Mouse (Mus musculus): ENCODE data around the gene Mip. TPM values are rescaled to one million over a fixed set of nuclear protein-coding genes. Genes with fewer than 3 reads are reported as not detected.
"Not testable (repeated sequence)": the region's sequence is repeated elsewhere in the genome, so short reads cannot be mapped to it uniquely, and the experiment has no call there.

Gene Mip
- polyA plus RNA-seq, 1 experiment from 2014 or later = not detected

DNA sequence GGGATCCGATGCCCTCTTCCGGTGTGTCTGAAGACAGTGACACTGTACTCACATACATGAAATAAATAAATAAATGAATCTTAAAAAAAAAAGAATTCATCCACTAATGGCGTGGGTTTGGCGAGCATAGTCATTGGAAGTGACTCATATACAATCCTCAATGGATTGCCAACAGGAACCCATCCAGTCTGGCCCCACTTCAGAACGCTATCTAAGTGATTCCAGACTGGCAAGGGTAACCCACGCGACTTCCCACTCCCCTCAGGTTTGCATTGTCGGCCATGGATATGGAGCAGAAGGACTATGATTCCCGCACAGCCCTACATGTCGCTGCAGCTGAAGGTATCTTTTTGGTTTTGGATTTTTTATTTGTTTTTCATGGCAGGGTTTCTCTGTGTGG, 17.3 kb upstream of the Mip start:
- H3K4me3 ChIP-seq (ENCODE audit: low read depth, low read length) = no peak overlapping the region
- H3K27me3 ChIP-seq (ENCODE audit: control insufficient read depth, insufficient read depth, low read length) = peaks cover 1% of the 10 kb centered on the region; the same call in 1 of the 2 replicates
- no peak overlapping the region for H3K9ac ChIP-seq (ENCODE audit: low read depth, low read length)
- no peak overlapping the region for H3K27ac ChIP-seq (ENCODE audit: low read depth, low read length)
- H3K4me1 ChIP-seq (ENCODE audit: control insufficient read depth, insufficient read depth, low read length) = peaks cover 9% of the 10 kb centered on the region; the same call in 1 of the 2 replicates
- no peak for ATAC-seq (replicated peaks; ENCODE audit: insufficient number of reproducible peaks, low FRiP score, low TSS enrichment)
- H3K36me3 ChIP-seq (ENCODE audit: control insufficient read depth, insufficient read depth, low read length) = no peaks in the 10 kb centered on the region
- 90% methylated on average over 10 of the region's 10 CpGs for WGBS (ENCODE audit: insufficient replicate concordance)
- no peaks in the 10 kb centered on the region for H3K9me3 ChIP-seq (replicated peaks; ENCODE audit: control insufficient read depth, low read length)
- no peak overlapping the region for H3K4me2 ChIP-seq

DNA sequence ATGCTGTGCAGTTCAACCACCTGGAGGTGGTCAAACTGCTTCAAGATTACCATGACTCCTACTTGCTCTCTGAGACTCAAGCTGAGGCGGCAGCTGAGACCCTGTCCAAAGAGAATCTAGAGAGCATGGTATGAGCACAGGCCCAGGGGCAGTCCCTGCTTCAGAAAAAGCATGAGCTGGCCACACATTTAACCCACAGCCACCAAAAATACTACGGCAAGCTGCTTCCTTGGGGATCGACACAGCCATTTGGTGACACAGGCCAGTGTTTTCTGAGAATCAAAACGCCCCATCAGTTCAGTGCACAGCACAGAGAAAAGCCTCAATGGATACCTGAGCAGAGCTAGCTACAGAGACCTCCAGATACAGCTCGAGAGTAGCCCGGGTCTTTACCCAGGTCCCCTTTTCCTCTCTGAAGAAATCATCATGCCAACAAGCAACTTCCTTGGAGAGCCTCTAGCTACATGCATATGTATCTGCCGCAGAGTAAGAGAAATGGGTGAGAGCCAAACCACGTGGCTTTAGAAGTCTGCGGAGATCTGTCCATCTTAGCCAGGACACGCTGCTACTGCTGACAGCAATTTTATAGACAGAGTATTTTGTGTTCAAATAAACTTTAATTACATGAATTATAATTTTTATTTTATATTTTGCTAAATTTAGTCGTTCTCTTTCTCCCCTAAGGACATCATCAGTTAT, 16.2 kb upstream of the Mip start:
- Histone ChIP-seq H3K4me2 (no peak overlapping the region), H3K36me3 (ENCODE audit: control insufficient read depth, insufficient read depth, low read length) (no peaks in the 10 kb centered on the region), H3K4me3 (ENCODE audit: low read depth, low read length) (no peak overlapping the region), H3K9me3 (replicated peaks; ENCODE audit: control insufficient read depth, low read length) (no peaks in the 10 kb centered on the region), H3K4me1 (ENCODE audit: control insufficient read depth, insufficient read depth, low read length) (peaks cover 9% of the 10 kb centered on the region; the same call in 1 of the 2 replicates), H3K27me3 (ENCODE audit: control insufficient read depth, insufficient read depth, low read length) (peaks cover 6% of the 10 kb centered on the region; the same call in 1 of the 2 replicates), H3K9ac (ENCODE audit: low read depth, low read length) (no peak overlapping the region), H3K27ac (ENCODE audit: low read depth, low read length) (no peak overlapping the region)
- no peak for ATAC-seq (replicated peaks; ENCODE audit: insufficient number of reproducible peaks, low FRiP score, low TSS enrichment)
- 88% methylated on average over 11 of the region's 11 CpGs for WGBS (ENCODE audit: insufficient replicate concordance)

DNA sequence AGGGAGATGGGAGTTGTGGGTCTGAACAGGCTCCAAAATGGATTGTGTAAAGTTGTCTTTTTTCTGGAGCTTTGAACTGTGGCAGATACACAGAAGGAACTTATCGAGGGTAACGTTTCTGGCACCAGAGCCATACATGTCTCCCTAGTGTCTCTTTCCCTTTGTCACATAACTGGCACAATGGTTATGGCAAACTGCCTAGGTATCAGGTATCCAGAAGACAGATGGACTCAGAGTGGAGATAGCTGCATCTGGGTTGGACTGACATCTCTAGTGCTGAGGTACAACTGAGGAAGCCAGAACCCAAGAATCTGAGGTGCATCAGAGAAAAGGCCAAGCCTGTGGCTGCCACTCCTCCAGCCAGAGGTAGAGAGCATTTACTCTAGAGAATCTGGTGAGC, 15.5 kb upstream of the Mip start:
- no peak overlapping the region; the same call in 1 of the 2 replicates for H3K4me2 ChIP-seq
- H3K4me3 ChIP-seq (ENCODE audit: low read depth, low read length) = no peak overlapping the region
- H3K27me3 ChIP-seq (ENCODE audit: control insufficient read depth, insufficient read depth, low read length) = peaks cover 6% of the 10 kb centered on the region; the same call in 1 of the 2 replicates
- H3K27ac ChIP-seq (ENCODE audit: low read depth, low read length) = no peak overlapping the region
- no peaks in the 10 kb centered on the region for H3K9me3 ChIP-seq (replicated peaks; ENCODE audit: control insufficient read depth, low read length)
- H3K4me1 ChIP-seq (ENCODE audit: control insufficient read depth, insufficient read depth, low read length) = peaks cover 9% of the 10 kb centered on the region; the same call in 1 of the 2 replicates
- 95% methylated on average over 2 of the region's 2 CpGs for whole genome bisulfite sequencing (ENCODE audit: insufficient replicate concordance)
- no peak overlapping the region for H3K9ac ChIP-seq (ENCODE audit: low read depth, low read length)
- no peaks in the 10 kb centered on the region for H3K36me3 ChIP-seq (ENCODE audit: control insufficient read depth, insufficient read depth, low read length)
- no peak for ATAC-seq (replicated peaks; ENCODE audit: insufficient number of reproducible peaks, low FRiP score, low TSS enrichment)

DNA sequence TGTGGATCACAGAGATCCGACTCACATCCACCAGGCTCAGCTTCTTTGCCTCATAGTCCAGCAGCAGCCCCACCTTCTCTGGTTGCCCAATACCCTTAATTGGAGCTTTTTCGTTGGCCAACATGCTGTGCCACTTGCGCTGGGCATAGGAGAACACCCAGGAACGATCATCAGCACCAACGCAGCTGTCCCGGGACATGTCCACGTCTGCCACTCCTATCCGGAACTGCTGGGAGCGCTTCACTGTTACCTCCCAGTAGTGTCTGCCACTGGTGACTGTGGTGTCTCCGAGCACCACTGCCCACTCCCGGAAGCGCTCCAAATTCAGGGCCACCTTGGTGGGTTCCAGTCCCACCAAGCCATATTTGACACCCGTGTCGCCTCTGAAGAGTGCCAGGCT, 14.7 kb upstream of the Mip start:
- Histone ChIP-seq H3K27me3 (ENCODE audit: control insufficient read depth, insufficient read depth, low read length) (peaks cover 6% of the 10 kb centered on the region; the same call in 1 of the 2 replicates), H3K9me3 (replicated peaks; ENCODE audit: control insufficient read depth, low read length) (no peaks in the 10 kb centered on the region), H3K4me2 (peak overlapping the region; percentile 96), H3K36me3 (ENCODE audit: control insufficient read depth, insufficient read depth, low read length) (no peaks in the 10 kb centered on the region), H3K4me1 (ENCODE audit: control insufficient read depth, insufficient read depth, low read length) (peaks cover 9% of the 10 kb centered on the region; the same call in 1 of the 2 replicates), H3K9ac (ENCODE audit: low read depth, low read length) (peak overlapping the region; percentile 82), H3K27ac (ENCODE audit: low read depth, low read length) (no peak overlapping the region), H3K4me3 (ENCODE audit: low read depth, low read length) (peak overlapping the region; percentile 76)
- no peak for ATAC-seq (replicated peaks; ENCODE audit: insufficient number of reproducible peaks, low FRiP score, low TSS enrichment)
- 25% methylated on average over 14 of the region's 14 CpGs for WGBS (ENCODE audit: insufficient replicate concordance)

DNA sequence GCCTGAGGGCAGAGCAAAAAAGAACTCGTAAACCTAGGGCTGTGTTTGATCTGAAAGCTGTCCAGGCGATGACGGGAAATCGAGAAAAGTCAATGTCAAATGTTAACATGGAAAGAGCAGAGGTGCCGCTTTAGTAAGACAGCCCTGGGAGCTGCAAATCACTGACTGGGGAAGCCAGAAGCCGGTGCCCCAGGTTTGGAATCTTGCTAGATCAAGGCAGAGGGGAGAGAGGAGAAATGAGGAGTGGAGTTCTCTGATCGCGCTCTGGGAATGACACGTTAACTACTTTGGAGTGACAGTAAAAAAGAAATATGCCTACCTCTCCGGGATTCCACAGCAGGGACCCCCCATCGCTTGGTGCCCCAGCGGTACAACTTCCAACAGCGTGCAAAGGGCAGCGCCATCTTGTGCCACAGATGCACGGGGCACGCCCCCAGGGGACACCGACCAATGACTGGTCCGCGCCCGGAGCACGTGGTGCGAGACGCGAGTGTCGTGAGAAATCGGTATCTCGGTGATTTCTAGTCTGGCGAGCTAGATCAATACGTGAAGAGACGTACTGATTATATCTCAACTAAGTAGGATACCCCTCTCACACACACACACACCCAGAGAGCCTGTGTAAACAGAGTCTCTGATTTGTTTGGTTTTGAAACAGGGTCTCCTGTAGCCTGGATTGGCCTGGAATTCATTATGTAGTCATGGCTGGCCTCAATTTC, 14.1 kb upstream of the Mip start, which contains the start of gene Spryd4:
TSS of gene Spryd4 (minus strand) at position 418 of the 719 bp plus-strand sequence.
- H3K4me1 ChIP-seq (ENCODE audit: control insufficient read depth, insufficient read depth, low read length) = peaks cover 9% of the 10 kb centered on the region; the same call in 1 of the 2 replicates
- H3K4me3 ChIP-seq (ENCODE audit: low read depth, low read length) = peak within 1 kb of the TSS; percentile 76
- no peaks in the 10 kb centered on the region for H3K9me3 ChIP-seq (replicated peaks; ENCODE audit: control insufficient read depth, low read length)
- H3K27ac ChIP-seq (ENCODE audit: low read depth, low read length) = peak within 1 kb of the TSS; percentile 35; the same call in 1 of the 2 replicates
- H3K36me3 ChIP-seq (ENCODE audit: control insufficient read depth, insufficient read depth, low read length) = no peaks in the 10 kb centered on the region
- H3K4me2 ChIP-seq = peak within 1 kb of the TSS; percentile 96
- under 1% methylated on average over 30 of the region's 30 CpGs for whole genome bisulfite sequencing (ENCODE audit: insufficient replicate concordance)
- peaks cover 6% of the 10 kb centered on the region; the same call in 1 of the 2 replicates for H3K27me3 ChIP-seq (ENCODE audit: control insufficient read depth, insufficient read depth, low read length)
- peak; percentile 91 for ATAC-seq (replicated peaks; ENCODE audit: insufficient number of reproducible peaks, low FRiP score, low TSS enrichment)
- H3K9ac ChIP-seq (ENCODE audit: low read depth, low read length) = peak within 1 kb of the TSS; percentile 82

DNA sequence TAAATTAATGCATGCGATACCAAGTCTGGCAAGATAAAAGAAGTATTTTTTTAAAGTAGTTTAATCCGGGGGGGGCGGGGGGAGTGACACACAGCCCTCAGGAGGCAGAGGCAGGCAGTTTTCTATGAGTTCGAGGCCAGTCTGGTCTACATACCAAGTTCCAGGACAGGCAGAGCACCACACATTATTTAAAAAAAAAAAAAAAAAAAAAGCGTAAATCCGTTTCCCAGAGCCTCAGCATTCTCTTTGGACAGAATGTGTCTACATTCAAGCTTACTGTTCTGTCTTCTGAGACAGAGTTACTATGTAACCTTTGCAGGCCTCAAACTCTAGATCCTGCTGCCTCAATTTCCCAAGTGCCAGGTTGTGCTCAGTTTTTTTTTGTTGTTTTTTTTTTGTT, 13.5 kb upstream of the Mip start:
- Histone ChIP-seq H3K4me2 (peak overlapping the region; percentile 96), H3K27me3 (ENCODE audit: control insufficient read depth, insufficient read depth, low read length) (peaks cover 6% of the 10 kb centered on the region; the same call in 1 of the 2 replicates), H3K4me1 (ENCODE audit: control insufficient read depth, insufficient read depth, low read length) (peaks cover 9% of the 10 kb centered on the region; the same call in 1 of the 2 replicates), H3K27ac (ENCODE audit: low read depth, low read length) (peak overlapping the region; percentile 35; the same call in 1 of the 2 replicates), H3K36me3 (ENCODE audit: control insufficient read depth, insufficient read depth, low read length) (no peaks in the 10 kb centered on the region), H3K4me3 (ENCODE audit: low read depth, low read length) (peak overlapping the region; percentile 76), H3K9ac (ENCODE audit: low read depth, low read length) (peak overlapping the region; percentile 82; the same call in 1 of the 2 replicates), H3K9me3 (replicated peaks; ENCODE audit: control insufficient read depth, low read length) (no peaks in the 10 kb centered on the region)
- ATAC-seq (replicated peaks; ENCODE audit: insufficient number of reproducible peaks, low FRiP score, low TSS enrichment) = no peak
- 37% methylated on average over 6 of the region's 6 CpGs for WGBS (ENCODE audit: insufficient replicate concordance)

DNA sequence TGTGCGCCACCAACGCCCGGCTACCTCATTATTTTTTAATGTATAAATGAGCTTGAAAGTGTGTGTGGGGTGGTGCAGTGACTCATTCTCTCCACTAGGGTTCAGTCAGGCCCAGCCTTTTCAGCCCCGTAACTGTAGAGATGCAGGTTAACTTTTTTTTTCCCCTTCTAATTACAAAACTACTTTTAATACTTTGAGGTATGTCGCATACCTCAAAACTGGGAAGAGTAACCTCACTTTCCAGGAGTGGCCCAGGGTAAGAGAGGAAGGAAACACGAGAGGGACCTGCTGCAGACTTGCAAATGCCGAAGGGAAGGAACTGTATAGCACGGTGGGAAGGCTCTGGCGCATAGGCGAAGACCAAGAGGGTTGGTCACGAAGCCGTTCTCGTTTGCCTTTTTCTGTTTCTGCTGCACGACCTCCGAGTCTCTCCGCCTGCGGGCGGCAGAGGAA, 12.7 kb upstream of the Mip start:
- ATAC-seq (replicated peaks; ENCODE audit: insufficient number of reproducible peaks, low FRiP score, low TSS enrichment) = peak; percentile 36; the same call in 1 of the 2 replicates
- Histone ChIP-seq H3K9ac (ENCODE audit: low read depth, low read length) (peak overlapping the region; percentile 66), H3K4me3 (ENCODE audit: low read depth, low read length) (peak overlapping the region; percentile 33), H3K27ac (ENCODE audit: low read depth, low read length) (no peak overlapping the region), H3K9me3 (replicated peaks; ENCODE audit: control insufficient read depth, low read length) (no peaks in the 10 kb centered on the region), H3K4me2 (peak overlapping the region; percentile 65), H3K36me3 (ENCODE audit: control insufficient read depth, insufficient read depth, low read length) (no peaks in the 10 kb centered on the region), H3K27me3 (ENCODE audit: control insufficient read depth, insufficient read depth, low read length) (peaks cover 6% of the 10 kb centered on the region; the same call in 1 of the 2 replicates), H3K4me1 (ENCODE audit: control insufficient read depth, insufficient read depth, low read length) (peaks cover 9% of the 10 kb centered on the region; the same call in 1 of the 2 replicates)
- 2% methylated on average over 18 of the region's 18 CpGs for WGBS (ENCODE audit: insufficient replicate concordance)

DNA sequence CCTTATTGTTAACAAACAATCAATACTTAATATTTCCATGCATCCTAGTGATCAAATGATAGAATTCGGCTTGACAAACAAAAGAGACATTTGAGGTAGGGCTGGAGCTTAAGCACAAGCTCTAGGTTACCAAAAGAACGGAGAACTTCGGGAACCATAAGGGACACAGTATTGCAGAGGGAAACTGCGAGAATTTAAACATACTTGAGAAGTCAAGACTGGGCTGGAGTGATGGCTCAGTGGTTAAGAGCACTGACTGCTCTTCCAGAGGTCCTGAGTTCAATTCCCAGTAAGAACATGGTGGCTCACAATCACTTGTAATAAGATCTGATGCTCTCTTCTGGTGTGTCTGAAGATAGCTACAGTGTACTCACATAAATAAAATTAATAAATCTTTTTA, 11.5 kb upstream of the Mip start:
- H3K4me1 ChIP-seq (ENCODE audit: control insufficient read depth, insufficient read depth, low read length); H3K4me2 ChIP-seq; H3K4me3 ChIP-seq (ENCODE audit: low read depth, low read length); ATAC-seq (replicated peaks; ENCODE audit: insufficient number of reproducible peaks, low FRiP score, low TSS enrichment); H3K9me3 ChIP-seq (replicated peaks; ENCODE audit: control insufficient read depth, low read length); H3K27me3 ChIP-seq (ENCODE audit: control insufficient read depth, insufficient read depth, low read length); H3K9ac ChIP-seq (ENCODE audit: low read depth, low read length); H3K27ac ChIP-seq (ENCODE audit: low read depth, low read length); H3K36me3 ChIP-seq (ENCODE audit: control insufficient read depth, insufficient read depth, low read length): not testable (repeated sequence)
- WGBS (ENCODE audit: insufficient replicate concordance) = 84% methylated on average over 4 of the region's 4 CpGs

All from heart, embryonic 11.5 days (tissue).